Mouse (Mus musculus) embryonic fibroblast, embryonic 13.5 days (primary cell): ENCODE data around the gene Adamts17.

Experiments used
- CTCF ChIP-seq: IDR thresholded peaks from 2 replicates; pipeline ENCODE4 v1.5.1; 2011; ENCODE audit warnings: mild to moderate bottlenecking, control low read depth, low read length, moderate library complexity, borderline replicate concordance; ENCODE audit not compliant: insufficient read depth
- POLR2A ChIP-seq: IDR thresholded peaks from 2 replicates; pipeline ENCODE4 v1.6.1; 2011; ENCODE audit warnings: low read depth, mild to moderate bottlenecking, control low read depth, low read length, moderate library complexity

DNA sequence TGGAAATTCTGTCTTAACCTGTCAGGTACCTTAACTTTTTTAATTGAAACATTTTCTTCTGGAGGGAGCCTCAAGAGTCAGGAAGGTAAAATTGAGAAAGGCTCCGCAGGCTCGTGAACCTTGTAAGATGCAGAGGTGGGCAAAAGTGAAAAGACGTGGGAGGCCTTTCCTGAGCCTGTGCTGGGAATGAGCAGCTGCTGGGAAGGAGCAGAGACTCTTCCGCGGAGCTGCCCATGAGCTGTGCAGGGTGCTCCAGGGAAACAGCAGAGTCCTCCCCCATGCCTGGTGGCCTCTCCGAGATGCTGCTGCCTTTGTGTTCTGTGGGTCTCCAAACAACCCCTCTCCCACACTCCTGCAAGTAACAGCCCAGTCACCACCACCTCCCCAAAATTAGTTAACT is 142.1 kb downstream of the Adamts17 start:
- TF ChIP-seq POLR2A = no peak
- TF ChIP-seq CTCF = no peak
